Mouse (Mus musculus) left cerebral cortex, postnatal 36 days (tissue): ENCODE data around the gene Hk1. TPM values are rescaled to one million over a fixed set of nuclear protein-coding genes. Genes with fewer than 3 reads are reported as not detected.
"Not testable (repeated sequence)": the region's sequence is repeated elsewhere in the genome, so short reads cannot be mapped to it uniquely, and the experiment has no call there.

Source experiments
- DNase-seq, 2 experiments: peaks; one replicate each; pipeline ENCODE4 v3.0.0; 2021 to 2022; ENCODE audit warnings: low spot score in 2 of 2, mixed read lengths in 1 of 2
- intact Hi-C: fragments of 180-260 bp; cut with DNase I; formaldehyde crosslinking; loops from one replicate; pipeline ENCODE4 v1.15.1; 2025
- total RNA-seq, 2 experiments: library from RNA; stranded (reverse); gene quantifications; 2 replicates each; pipeline ENCODE4 v1.2.3; 2021

The Hk1 gene
- total RNA-seq, 2 experiments from 2014 or later, result 310 to 327 TPM

DNA sequence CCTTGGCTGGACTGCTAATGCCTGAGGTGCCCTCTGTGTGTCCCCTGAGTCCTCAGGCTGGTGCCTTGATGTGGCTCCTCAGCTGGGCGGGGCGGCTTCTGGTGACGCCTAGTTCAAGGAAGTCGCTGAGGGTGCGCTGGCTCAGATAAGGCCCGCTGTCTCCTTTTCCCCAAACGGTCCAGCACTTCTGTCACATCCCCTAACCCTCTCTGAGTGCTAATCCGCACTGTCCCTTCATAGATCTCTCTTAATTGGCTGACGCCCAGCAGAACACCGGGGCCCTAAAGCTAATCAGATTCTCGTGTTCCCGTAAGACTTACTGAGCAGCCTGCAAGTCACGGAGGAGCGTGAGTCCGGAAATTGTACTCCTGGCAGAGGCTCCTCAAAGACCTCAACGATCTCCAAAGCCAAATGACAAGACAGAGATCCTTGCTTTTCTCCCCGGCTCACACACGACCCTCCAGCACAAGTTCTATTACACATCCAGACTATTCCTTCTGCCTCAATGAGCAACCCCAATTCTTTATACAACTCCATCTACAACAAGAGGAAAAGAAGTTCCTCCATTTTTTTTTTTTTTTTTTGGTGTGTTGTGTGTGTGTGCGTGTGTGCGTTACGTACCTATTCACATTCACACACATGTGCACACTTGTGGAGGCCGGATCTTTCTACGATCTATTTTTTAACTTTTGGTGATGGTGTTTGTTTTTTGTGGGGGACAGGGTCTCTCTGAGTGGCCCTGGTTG lies 52.0 kb downstream of the Hk1 start:
- DNase-seq, result no peak
- intact Hi-C loops, result no loop called here

DNA sequence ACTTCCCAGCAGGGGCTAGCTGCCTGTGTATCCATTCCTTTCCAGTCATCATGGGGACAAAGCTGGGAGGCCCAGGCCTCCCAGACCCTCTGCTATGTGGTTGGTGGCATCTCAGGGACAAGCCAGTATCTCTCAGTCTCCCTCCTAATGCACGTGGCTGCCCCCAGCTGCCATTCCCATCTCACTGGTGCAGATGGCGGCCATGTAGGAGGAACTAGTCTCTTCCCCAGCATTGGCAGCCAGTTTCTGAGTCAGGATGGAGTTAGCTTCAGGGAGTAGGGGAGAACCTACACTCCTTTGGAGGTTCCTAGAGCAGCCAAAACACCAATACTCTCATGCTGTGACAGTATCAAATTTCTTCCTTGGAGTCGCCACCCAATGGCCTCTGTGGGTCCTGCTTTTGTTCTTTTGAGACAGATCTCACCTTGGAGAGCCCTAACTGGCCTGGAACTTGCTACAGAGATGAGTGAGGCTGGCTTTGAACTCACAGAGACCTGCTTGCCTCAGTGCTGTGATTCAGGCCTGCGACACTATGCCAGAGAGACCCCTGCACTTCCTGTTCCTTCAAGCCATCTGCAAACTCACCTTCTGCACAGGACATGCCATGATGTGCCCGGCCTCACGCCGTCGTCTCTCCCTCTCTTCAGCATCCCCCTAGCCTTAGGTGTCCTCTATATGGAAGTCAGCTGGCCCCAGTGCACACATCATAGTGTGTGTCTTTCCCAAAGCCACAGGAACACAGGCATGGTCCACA lies 52.7 kb downstream of the Hk1 start:
- intact Hi-C loops, result no loop called here
- DNase-seq, result no peak

DNA sequence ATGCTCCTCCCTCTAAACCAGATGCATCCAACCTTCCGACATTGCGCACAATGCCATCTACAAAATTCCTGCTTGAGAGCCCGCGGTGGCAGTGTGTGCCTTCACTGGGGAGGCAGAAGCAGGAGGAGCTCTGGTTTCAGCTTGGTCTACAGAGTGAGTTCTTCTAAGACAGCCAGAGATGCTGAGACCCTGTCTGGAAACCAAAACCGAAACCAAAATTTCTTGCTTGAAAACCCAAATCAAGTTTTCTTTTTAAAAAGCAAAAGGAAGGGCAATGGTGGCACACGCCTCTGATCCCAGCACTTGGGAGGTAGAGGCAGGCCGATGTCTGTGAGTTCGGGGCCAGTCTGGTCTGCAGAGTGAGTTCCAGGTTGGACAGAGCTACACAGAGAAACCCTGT lies 53.7 kb downstream of the Hk1 start:
- DNase-seq, result no peak
- intact Hi-C loops, result no loop called here

DNA sequence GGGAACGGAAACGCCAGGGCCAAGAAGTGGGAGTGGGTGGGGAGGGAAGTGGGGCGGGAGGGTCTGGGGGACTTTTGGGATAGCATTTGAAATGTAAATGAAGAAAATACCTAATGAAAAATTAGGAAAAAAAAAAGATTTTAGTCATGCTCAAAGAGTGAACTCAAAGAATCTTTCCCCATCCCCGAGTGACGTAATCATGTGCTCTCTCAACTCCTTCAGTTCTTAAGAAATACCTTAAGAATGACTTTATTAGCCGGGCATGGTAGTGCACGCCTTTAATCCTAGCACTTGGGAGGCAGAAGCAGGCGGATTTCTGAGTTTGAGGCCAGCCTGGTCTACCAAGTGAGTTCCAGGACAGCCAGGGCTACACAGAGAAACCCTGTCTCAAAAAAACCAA lies 56.9 kb downstream of the Hk1 start:
- DNase-seq, intact Hi-C loops: not testable (repeated sequence)

DNA sequence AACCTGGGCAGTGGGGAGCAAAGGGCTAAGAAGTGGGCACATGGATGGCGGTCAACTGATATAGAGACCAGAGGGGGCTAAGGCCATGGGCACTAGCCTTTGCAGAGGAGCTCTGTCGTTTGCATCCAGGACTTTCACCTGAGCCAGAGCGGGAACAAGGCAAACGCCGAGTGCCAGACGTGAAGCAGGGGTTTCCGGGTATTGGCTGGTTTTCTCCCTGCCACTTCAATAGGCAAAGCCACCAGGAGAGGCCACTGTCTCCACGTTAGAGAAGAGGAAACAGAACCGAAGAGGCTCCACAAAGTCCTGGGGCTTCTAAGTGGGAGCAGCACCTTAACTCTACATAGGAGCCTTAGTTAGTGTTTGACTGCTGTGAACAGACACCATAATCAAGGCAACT lies 58.3 kb downstream of the Hk1 start:
- intact Hi-C loops, result no loop called here

DNA sequence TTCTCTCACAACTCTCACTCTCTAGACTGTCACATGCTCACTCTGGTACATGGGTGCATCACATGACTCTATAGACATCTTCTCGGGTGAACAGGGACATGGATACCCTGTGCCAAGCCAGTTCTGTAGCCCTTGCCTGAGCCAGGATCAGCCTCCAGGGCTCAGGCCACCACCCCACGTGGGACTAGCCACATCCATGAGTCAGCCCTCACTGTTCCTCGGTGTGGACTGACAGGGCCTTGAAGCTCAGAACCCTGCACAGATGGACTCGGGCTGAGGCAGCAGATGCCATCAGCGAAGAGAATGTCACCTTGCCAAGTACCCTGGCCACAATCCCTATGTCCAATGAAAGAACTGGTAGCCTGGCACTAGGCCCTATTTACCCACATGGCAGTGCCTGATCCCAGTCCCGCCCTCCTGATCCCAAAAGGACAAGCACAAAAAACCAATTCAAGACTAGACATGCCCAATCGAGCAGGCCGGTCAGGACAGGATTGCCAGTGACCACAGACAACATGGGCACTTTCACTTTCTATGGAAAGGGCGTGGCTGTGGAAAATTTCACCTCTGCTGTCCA lies 59.2 kb downstream of the Hk1 start:
- intact Hi-C loops, result no loop called here
- DNase-seq, result no peak

More for the DNA sequence above, 58.3 kb downstream of the Hk1 start:
- DNase-seq, result no peak

DNA sequence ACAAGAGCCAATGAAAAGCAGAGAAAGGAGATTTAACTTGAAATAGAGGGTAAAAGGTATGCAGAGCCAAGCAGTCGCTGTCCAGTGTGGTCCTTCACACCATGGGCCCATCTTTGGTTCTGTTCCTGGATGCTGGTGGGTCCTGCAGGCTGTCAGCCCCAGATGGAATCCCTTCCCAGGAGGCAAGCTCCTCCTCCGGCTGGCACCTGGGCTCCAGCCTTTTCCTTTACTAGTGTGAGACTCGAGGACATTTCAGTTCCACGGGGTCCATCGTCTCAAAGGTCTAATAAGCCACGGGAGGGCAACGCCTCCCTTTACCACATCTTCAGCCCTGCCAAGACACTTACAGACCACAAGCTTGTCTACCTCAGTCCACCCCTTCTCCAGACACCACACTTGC lies 60.6 kb downstream of the Hk1 start:
- no peak for DNase-seq
- intact Hi-C loops, result no loop called here

DNA sequence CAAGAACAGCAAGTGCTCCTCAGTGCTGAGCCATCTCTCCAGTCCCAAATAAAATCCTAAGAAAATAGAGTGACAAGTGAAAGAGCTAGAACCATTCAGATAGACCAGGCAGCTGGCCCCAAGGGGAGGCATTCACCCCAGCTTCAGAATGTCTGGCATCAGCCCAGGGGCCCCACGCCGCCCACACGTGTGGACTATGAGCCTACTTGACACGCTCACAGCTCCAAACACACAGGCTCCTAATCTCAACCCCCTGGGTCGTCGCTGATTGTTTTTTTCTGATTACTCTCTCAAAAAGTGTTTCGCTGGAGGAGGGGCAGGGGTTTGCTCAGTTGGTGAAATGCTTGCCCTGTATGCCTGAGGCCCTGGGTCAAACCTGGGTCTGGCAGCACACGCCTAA lies 63.2 kb downstream of the Hk1 start:
- DNase-seq, result no peak
- intact Hi-C loops, result no loop called here

DNA sequence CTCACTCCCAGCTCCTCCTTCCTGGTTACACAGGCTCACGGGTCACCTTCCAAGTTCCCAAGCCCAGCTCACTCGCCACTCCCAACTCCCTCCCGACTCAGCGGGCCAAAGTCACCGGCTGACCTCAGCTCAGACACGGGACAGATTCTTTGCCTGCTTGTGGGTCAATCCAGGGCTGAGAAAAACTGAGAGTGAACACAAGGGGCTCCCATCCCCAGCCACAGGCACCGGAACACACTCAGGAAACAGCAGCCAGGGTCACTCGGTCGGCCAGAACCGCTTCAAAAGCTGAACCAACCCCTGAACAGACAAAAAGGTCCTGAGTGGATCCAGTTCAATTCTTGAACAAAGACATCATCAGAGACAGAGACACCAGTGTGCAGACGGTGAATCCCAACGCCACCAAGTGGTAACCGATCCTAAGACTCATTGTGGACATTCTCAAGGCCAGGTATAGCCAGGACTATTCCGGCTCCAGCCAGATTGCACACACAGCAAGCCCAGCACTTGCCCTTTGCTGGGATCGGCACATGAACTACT lies 65.8 kb downstream of the Hk1 start:
- intact Hi-C loops, result no loop called here

DNA sequence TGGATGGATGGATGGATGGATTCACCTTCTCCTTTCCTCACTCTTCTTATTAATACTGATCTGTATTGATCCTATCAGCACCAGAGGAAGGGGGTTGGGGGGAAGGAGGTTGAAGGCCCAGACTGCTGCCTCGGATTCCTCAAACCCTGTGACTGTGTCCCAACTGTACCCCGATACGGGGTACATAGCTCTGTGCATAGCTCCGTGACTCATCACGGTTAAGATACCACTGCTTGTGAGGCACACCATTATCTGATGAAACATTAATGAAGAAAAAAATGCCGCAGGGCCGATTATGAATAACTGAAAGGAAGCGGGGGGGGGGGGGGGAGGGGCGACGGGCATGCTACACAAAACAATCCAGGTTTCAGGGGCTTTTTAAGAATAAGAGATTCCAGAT lies 66.6 kb downstream of the Hk1 start:
- intact Hi-C loops, result no loop called here
- no peak for DNase-seq

More for the DNA sequence above, 65.8 kb downstream of the Hk1 start:
- no peak for DNase-seq

DNA sequence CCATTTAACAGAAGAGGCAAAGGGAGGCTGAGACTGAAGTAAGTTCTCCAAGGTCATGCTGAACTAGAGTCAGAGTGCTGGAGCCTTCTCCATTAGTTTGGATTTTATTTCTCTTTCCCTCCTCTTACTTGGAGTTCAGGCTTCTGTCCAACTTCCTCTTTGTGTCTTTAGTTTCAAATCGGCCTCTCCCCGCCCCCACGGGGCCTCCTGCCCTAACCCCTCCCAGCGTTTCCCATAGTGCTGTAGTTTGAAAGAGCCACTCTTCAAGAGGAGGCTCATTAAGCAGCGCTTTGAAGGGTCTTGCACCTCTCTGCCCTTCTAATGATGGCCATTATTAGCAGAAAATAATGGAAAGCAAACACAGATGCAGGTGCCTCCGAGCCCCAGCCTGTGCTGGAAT lies 68.2 kb downstream of the Hk1 start:
- no peak for DNase-seq
- intact Hi-C loops, result no loop called here

DNA sequence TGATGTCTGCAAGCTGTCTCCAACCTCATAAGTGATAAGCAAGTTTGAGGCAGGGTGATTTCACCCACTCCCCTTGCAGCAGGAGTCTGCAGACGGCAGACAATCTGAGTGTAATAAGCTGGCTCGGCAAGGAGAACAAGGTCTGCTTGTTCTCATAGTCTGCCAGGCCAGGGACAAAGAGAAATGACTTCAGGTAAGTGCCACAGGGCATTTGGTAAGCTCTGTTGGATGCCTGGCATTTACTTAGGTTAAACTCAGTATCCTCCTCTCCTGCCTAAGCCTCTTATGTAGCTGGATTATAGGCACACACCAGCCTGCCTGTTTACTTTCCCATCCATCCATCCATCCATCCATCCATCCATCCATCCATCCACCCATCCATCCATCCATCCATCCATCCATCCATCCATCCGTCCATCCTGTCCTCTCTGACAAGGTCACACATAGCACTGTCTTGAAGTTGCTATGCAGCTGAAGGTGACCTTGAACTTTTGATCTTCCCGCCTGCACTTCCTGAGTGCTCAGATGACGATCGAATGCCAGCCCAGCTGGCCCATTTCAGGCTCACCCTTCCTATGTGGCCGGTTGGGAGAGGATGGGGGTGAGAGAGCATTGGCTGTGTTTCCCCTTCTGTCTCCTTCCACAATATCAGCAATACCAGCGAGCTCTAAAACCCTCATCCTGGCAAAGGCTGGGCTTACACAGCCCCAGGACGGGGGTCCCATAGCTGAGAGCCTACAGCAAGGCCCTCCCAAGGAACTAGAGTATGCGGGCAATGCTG lies 69.3 kb downstream of the Hk1 start:
- DNase-seq, result no peak
- intact Hi-C loops, result no loop called here

DNA sequence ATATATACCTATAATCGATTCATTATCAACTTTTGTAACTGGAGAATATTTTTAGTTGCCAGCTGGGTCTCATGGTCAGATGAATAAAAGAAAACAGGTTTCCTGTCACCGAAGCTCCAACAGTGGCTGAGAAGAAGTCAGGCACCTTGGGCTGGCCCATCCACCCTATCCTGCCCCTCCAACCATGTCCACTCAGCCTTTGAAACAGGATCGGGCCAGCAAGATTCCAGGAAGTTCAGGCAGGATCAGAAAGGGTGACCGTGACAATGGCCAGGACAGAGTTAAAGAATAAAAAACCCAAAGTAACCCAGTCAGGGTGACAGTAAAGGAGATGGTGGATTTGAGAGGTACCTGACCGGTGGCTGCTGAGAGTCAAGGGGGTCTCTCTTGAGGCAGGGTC lies 70.1 kb downstream of the Hk1 start:
- DNase-seq, result no peak

DNA sequence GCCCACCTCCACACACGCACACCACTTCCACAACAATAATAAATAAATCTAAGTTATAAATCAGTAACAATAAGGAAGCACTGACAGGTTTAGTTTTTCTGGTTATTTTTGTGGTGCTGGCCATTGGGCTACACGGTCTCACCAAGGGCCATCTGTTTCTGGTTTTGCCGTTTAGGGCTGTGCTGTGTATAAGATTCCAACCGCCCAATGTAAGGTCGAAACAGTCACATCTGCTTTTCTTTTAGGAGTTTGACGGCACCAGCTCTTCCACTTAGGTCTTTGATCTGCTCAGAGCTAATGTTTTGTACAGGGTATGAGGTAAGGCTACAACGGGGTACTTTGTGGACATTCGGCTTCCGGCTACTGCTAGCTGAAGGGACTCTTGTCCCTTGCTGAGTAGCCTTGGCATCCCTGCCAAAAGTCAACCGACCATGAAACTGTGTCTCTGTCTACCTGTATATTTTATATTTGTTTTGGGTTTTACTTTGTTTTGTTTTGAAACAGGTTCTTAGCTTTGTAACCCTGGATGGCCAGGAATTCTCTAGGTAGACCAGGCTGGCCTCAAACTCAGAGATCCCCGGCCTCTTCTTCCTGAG lies 70.7 kb downstream of the Hk1 start:
- intact Hi-C loops, result no loop called here
- no peak for DNase-seq

More for the DNA sequence above, 70.1 kb downstream of the Hk1 start:
- intact Hi-C loops, result no loop called here

DNA sequence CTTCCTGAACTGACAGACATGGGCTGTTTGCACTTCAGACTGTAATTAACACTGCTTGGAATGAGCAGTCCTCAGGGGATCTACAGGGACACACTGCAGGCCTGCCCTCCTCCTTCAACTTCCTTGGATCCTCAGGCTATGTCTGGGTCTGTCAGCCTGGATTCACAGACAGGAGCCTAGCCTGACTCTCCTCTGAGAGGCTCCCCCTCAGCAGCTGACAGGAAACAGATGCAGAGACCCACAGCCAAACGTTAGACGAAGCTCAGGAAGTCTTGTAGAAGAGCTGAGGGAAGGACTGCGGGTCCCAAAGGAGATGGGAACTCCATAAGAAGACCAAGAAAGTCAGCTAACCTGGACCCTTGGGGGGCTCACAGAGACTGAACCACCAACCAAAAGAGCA lies 73.2 kb downstream of the Hk1 start:
- DNase-seq, result no peak
- intact Hi-C loops, result no loop called here

DNA sequence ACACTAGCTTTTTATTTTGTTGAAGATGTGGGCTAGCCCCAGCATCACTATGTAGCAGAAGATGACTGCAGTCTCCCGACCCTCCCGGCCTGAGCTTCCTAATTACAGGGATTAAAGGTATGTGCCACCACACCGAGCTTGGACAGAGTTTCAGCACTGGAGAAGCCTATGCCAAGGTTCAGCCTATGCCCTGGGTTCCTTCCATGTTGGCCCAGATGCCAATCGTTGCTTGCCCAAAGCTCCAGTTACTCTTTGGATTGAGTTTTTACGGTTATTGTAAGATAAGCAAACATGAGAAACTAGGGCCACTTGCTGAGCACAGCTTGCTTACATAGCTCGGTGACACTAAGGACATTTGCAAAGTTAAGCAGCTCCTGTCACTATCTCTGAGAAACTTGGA lies 74.6 kb downstream of the Hk1 start:
- no peak for DNase-seq
- intact Hi-C loops, result no loop called here

DNA sequence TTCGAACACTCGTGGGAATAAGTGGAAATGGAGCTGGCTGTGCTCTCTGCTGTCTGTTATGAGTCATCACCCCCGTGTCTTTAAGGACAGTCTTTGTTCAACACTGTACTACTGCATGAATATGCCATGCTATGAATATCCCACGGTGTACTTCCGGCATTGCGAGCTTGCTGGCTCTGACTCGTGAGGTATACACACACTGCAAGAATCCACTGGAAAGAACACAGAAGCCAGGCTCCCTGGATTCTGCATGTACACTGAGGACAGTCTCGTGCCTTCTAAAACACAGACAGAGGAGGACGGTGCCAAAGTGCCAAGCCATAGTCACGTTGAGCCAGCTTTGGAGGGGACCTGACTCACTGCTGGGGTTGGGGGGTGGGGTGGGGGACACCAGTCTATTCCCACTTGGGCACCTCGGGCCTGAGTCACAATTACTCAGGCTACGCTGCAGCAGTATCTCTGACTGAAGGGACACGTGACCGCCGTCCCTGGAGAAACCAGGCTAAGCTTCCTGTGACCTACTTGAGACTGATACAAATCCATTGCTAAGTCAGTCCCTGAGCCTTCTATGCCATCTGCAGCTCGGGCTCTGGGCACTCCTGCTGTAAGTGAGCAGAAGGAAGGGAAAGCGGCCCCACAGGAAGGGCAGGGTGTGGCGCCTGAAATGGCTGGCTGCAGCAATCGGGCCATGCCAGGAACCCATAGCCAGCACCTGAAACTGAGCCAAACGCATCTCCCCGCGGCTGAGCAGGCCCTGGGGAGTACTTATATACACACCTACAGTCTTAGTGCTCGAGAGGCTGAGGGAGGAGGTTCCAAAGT lies 79.5 kb downstream of the Hk1 start:
- intact Hi-C loops, result no loop called here
- DNase-seq, result peak; percentile 46 to 55

DNA sequence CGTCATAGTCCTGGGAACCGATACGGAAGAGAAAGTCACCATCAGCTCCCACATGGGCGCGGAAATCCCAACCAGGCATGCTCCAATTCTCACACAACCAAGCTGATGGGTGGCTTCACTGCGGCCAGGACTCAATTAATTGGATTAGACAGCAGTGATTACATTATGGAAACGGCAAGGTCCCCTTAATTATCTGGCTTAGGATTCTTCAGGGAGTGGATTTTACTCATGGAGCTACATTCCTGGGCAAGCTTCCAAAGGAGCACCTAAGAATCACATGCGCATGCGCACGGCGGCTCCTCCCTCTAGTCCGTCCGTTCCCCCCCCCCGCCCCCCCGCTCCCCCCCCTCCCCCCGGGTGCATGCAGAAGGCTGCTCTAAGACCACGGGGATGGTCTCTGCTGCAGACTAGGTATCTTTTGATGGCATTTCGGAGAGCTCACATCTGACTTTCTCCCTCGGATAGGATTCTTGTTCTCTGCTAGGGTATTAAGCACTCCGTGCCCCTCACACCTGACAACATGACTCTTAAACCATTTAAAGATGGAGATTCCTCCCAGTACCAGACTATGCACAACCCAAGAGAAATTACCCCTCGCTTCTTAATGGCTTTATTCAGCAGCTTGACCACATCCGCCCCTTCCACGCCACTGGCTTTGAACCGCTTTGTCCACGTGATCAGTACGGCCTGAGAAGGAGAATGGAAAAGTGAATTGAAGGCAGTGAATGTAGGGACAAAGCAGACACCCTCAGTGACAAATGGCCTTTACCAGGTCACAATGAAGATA lies 83.4 kb downstream of the Hk1 start:
- no peak for DNase-seq
- intact Hi-C loops, result no loop called here
